Mouse (Mus musculus) ES-Bruce4 (cell line): ENCODE results near the gene Syt2.

Source experiments
- CTCF ChIP-seq: IDR thresholded peaks from one replicate; pipeline ENCODE4 v1.8.1; 2011; ENCODE audit warnings: low read depth, low read length
- EP300 ChIP-seq: IDR thresholded peaks from 2 replicates; pipeline ENCODE4 v1.6.1; 2011; ENCODE audit warnings: low read depth, low read length; ENCODE audit not compliant: insufficient read depth
- POLR2A ChIP-seq: IDR thresholded peaks from one replicate; pipeline ENCODE4 v1.8.1; 2011; ENCODE audit warnings: low read length; ENCODE audit not compliant: insufficient read depth

DNA sequence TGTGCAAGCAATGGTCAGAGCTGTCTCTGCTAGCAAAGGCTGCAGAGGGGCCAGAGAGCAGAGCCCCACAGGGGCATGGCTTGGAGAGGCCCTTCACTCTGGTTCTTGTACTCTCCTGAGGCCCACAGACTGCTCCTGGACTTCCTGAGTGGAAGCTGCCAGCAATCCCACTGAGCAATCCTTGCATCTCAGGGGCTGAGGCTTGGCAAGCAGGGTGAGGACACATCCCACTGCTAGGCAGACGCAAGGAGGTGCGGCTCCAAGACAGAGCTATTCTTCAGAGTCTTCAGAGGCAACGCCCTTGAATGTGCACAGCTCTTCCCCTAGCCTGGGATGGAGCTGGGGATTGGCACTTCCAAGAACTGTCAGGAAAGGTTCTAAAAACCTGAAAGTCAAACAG, 110.8 kb downstream of the Syt2 start:
- TF ChIP-seq CTCF: no peak
- TF ChIP-seq EP300: no peak
- TF ChIP-seq POLR2A: no peak
